Mouse (Mus musculus): ENCODE results near the gene Igf2bp1. TPM values are rescaled to one million over a fixed set of nuclear protein-coding genes. Genes with fewer than 3 reads are reported as not detected.

Igf2bp1 gene
- total and polyA plus RNA-seq, 3 experiments: under 0.01 TPM; not detected in 2

DNA sequence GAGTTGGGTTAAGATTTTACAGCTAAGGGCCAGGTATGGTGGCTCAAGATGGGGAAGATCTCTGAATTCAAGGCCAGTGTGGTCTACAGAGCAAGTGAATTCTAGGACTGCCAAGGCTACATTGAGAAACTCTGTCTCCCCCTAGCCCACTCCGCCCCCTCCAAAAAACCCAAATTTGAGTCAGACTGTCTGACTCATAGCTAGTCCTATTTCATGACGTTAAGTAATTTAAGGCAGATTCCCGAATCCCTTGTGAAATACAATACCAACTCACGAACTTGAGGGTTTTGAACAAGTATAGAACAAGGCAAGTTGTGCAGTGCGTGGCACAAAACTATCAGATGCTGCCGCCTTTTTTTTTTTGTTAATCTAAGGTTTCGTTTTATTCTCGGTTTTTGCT lies 28.4 kb upstream of the Igf2bp1 start:
- Histone ChIP-seq H3K79me2 (replicated peaks; ENCODE audit: control insufficient read depth, extremely low read depth, insufficient read depth, poor library complexity, severe bottlenecking) (peaks cover 22% of the 10 kb centered on the region), H3K4me1 (ENCODE audit: control insufficient read depth in 1 of 2, insufficient read depth in 2 of 2) (peaks cover 4 to 21% of the 10 kb centered on the region in 2 experiments; a peak in 3 of 4 replicates), H3K4me3 (replicated peaks in 1 of 3; ENCODE audit: low read depth in 2 of 3, low read length in 2 of 3, poor library complexity in 1 of 3) (peak overlapping the region; percentile 56 to 87 (median 82)), H3K36me3 (replicated peaks in 1 of 2; ENCODE audit: control insufficient read depth in 1 of 2, insufficient read depth in 1 of 2, low read length in 1 of 2) (peaks cover 11 to 24% of the 10 kb centered on the region in 2 experiments), H3K4me2 (ENCODE audit: insufficient read depth, low read depth, poor library complexity, severe bottlenecking) (peak overlapping the region; percentile 69), H3K9me3 (replicated peaks; ENCODE audit: low read length) (no peaks in the 10 kb centered on the region), H3K27ac (ENCODE audit: insufficient read depth, low read depth) (peak overlapping the region; percentile 35; the same call in 1 of the 2 replicates), H3K27me3 (replicated peaks) (no peaks in the 10 kb centered on the region), H3K9ac (ENCODE audit: insufficient read depth, low read depth) (peak overlapping the region; percentile 83)
- dilution Hi-C loops (cut with MboI; ENCODE audit: extremely low pct_ligation_motif_present, extremely low pct_unique_long_range_greater_than_20kb, low sequenced_read_pairs): no loop called here
- DNase-seq (ENCODE audit: extremely low read depth): no peak
- in situ Hi-C loops (cut with MboI; ENCODE audit: low pct_ligation_motif_present, low pct_unique_long_range_greater_than_20kb, low sequenced_read_pairs): no loop called here
- TF ChIP-seq ETS1 (conservative IDR thresholded peaks at IDR 0.05; ENCODE audit: low read depth, low read length): no peak
- no peak for TF ChIP-seq EP300 (IDR thresholded peaks at IDR 0.05; ENCODE audit: low read length)
- TF ChIP-seq RCOR1 (conservative IDR thresholded peaks at IDR 0.05; ENCODE audit: low read depth, low read length): no peak
- no peak for TF ChIP-seq IRF4 (IDR thresholded peaks at IDR 0.05; ENCODE audit: low read depth, low read length)

DNA sequence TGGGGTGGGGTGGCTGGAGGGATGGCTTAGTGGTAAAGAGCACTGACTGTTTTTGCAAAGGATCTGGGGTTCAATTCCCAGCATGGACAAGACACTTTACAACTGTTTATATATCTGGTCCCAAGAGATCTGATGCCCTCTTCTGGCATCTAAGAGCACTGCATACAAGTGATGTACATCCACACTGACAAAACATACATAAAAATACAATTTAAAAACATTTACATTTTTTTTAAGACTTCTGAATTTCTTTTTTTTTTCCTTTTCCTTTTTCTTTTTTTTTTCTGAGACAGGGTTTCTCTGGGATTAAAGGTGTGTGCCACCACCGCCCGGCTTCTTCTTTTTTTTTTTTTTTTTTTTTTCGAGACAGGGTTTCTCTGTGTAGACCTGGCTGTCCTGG lies 27.5 kb upstream of the Igf2bp1 start:
- peak; percentile 60 for DNase-seq (ENCODE audit: extremely low read depth)
- Histone ChIP-seq H3K4me1 (ENCODE audit: control insufficient read depth in 1 of 2, insufficient read depth in 2 of 2) (peaks cover 6 to 26% of the 10 kb centered on the region in 2 experiments; a peak in 3 of 4 replicates), H3K4me3 (replicated peaks in 1 of 3; ENCODE audit: low read depth in 2 of 3, low read length in 2 of 3, poor library complexity in 1 of 3) (no peak overlapping the region), H3K27me3 (replicated peaks) (no peaks in the 10 kb centered on the region), H3K4me2 (ENCODE audit: insufficient read depth, low read depth, poor library complexity, severe bottlenecking) (no peak overlapping the region), H3K9me3 (replicated peaks; ENCODE audit: low read length) (no peaks in the 10 kb centered on the region), H3K79me2 (replicated peaks; ENCODE audit: control insufficient read depth, extremely low read depth, insufficient read depth, poor library complexity, severe bottlenecking) (peaks cover 22% of the 10 kb centered on the region), H3K9ac (ENCODE audit: insufficient read depth, low read depth) (no peak overlapping the region), H3K27ac (ENCODE audit: insufficient read depth, low read depth) (no peak overlapping the region), H3K36me3 (replicated peaks in 1 of 2; ENCODE audit: control insufficient read depth in 1 of 2, insufficient read depth in 1 of 2, low read length in 1 of 2) (peaks cover 4 to 16% of the 10 kb centered on the region in 2 experiments)
- dilution Hi-C loops (cut with MboI; ENCODE audit: extremely low pct_ligation_motif_present, extremely low pct_unique_long_range_greater_than_20kb, low sequenced_read_pairs) (no loop called here), in situ Hi-C loops (cut with MboI; ENCODE audit: low pct_ligation_motif_present, low pct_unique_long_range_greater_than_20kb, low sequenced_read_pairs) (no loop called here)
- TF ChIP-seq UBTF (IDR thresholded peaks at IDR 0.05; ENCODE audit: low read depth, low read length) (no peak), GABPA (IDR thresholded peaks at IDR 0.05; ENCODE audit: insufficient replicate concordance, low read depth, low read length) (no peak), ZNF384 (IDR thresholded peaks at IDR 0.05; ENCODE audit: low read depth, low read length) (peak; percentile 73; the same call in 1 of the 2 replicates), JUN (IDR thresholded peaks at IDR 0.05; ENCODE audit: insufficient read depth, low read depth, low read length) (no peak), JUND (conservative IDR thresholded peaks at IDR 0.05; ENCODE audit: low read depth, low read length) (no peak), CTCF (conservative IDR thresholded peaks at IDR 0.05 in 1 of 2, IDR thresholded peaks at IDR 0.05 in 1 of 2; ENCODE audit: low read depth in 2 of 2, low read length in 2 of 2) (peak; percentile 47 to 64), ZKSCAN1 (IDR thresholded peaks at IDR 0.05; ENCODE audit: borderline replicate concordance, low read depth, low read length) (no peak), SMC3 (IDR thresholded peaks at IDR 0.05; ENCODE audit: low read depth, low read length) (peak; percentile 43), ZC3H11A (IDR thresholded peaks at IDR 0.05; ENCODE audit: low read depth, low read length) (no peak), ELF1 (IDR thresholded peaks at IDR 0.05; ENCODE audit: low read depth, low read length) (no peak), MAFK (IDR thresholded peaks at IDR 0.05; ENCODE audit: insufficient replicate concordance, low read length) (no peak), MXI1 (IDR thresholded peaks at IDR 0.05; ENCODE audit: low read depth, low read length) (no peak), RAD21 (IDR thresholded peaks at IDR 0.05; ENCODE audit: low read depth, low read length) (peak; percentile 45), POLR2A (IDR thresholded peaks at IDR 0.05; ENCODE audit: low read depth, low read length) (no peak)
